Mouse (Mus musculus): ENCODE results near the gene Icosl.

GRCm38 (mm10) chr10:78069101-78070011 is at the start of gene Icosl:
- peak; percentile 68 for TF ChIP-seq CTCF (IDR thresholded peaks at IDR 0.05; ENCODE audit: low read depth, low read length)
- TF ChIP-seq POLR2A (IDR thresholded peaks at IDR 0.05; ENCODE audit: extremely low read depth, insufficient read depth, low read length) = no peak

All from liver, adult 2 months (tissue).